Mouse (Mus musculus): ENCODE measurements around the gene Nploc4. TPM values are rescaled to one million over a fixed set of nuclear protein-coding genes. Genes with fewer than 3 reads are reported as not detected.
A peak's percentile ranks its signal among the peaks of the same experiment; 100 is the strongest.

Gene Nploc4
- polyA plus RNA-seq, 1 experiment from 2014 or later = 56.8 TPM

- peaks cover 60% of the 10 kb centered on the region for H3K36me3 ChIP-seq
- WGBS = 40% methylated on average over 8 of the region's 8 CpGs
- peaks cover 31% of the 10 kb centered on the region; the same call in 1 of the 2 replicates for H3K4me1 ChIP-seq
- no peaks in the 10 kb centered on the region for H3K9me3 ChIP-seq (replicated peaks)
- H3K4me3 ChIP-seq = no peak overlapping the region
- H3K27ac ChIP-seq = peak overlapping the region; percentile 64
- peak; percentile 82 for DNase-seq (ENCODE audit: low spot score)
- no peaks in the 10 kb centered on the region for H3K27me3 ChIP-seq (ENCODE audit: low read depth, poor library complexity, severe bottlenecking)
Measured at GRCm38 (mm10) chr11:120369656-120370055, 67.9 kb downstream of the Nploc4 start.

DNA sequence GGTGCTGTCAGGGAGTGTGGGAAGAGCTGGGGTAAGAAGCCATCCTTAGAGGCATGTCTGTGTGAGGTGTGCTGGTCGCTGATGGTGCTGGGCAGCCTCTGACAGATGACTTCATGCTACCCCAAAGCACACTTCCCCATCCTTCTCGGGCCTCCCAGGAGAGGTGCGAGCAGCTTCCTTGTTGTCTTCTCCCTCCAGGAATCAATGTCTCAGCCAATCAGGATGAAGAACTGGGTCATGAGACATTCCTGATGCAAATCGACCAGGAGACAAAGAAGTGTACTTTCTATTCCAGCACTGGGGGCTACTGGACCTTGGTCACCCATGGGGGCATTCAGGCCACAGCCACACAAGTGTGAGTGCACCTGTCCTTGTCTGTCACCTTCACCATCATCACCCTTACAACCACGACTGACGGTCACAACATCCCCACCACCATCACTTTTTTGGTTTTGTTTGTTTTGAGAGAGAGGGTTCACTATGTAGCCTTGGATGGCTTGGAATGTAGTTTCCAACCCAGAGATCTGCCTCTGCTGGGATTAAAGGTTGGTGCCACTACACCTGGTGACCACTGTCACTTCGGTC is 71.0 kb downstream of the Nploc4 start:
- H3K4me1 ChIP-seq = peaks cover 52% of the 10 kb centered on the region
- no peaks in the 10 kb centered on the region for H3K27me3 ChIP-seq (ENCODE audit: low read depth, poor library complexity, severe bottlenecking)
- no peak overlapping the region for H3K4me3 ChIP-seq
- H3K27ac ChIP-seq = no peak overlapping the region
- no peaks in the 10 kb centered on the region for H3K9me3 ChIP-seq (replicated peaks)
- DNase-seq (ENCODE audit: low spot score) = no peak
- peaks cover 29% of the 10 kb centered on the region for H3K36me3 ChIP-seq
- 44% methylated on average over 7 of the region's 7 CpGs for WGBS

DNA sequence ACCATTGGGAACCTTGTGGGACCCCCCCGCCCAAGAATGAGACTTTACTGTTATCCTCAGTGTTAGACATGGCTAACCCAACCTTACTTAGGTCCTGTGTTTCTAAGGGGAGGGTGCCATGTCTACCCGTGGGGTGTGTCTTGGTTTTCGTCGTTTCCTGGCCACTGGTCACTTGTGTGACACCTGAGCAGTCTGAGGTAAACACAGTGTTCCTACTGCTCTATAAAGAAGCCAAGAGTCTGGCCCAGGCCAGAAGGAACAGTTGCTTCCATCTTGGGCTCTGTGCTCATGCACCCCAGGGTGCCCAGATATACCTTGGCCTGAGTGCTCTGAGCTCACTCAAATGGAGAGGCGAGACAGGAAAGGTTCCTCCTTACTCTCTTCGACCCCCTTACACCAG is 74.6 kb downstream of the Nploc4 start:
- Histone ChIP-seq H3K27ac (peak overlapping the region; percentile 86; the same call in 1 of the 2 replicates), H3K4me1 (peaks cover 76% of the 10 kb centered on the region), H3K9me3 (replicated peaks) (no peaks in the 10 kb centered on the region), H3K27me3 (ENCODE audit: low read depth, poor library complexity, severe bottlenecking) (no peaks in the 10 kb centered on the region), H3K4me3 (no peak overlapping the region), H3K36me3 (0 out of 2 replicates have a peak, but pooled peaks cover 3% of the 10 kb centered on the region)
- no peak for DNase-seq (ENCODE audit: low spot score)
- 84% methylated on average over 6 of the region's 6 CpGs for WGBS

DNA sequence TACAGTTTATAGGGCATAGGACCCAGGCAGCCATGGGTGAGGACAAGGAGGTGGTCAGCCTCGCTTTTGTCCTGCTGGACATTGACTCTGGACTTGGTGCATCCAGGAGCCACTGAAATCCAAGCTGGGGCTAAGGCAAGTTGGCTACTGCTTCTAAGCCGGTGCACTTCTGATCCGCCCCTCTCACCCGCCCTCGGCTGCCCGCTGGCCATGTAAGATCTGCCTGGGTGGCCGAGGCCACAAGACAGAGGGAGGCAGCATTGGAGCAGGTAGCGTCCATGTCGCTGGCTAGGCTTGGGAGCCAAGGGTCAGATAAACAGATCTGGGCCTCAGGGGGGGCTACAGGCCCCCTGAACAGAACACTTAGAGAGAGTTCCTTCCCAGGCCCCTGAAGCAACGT is 76.2 kb downstream of the Nploc4 start, which contains the start of gene Fscn2:
Fscn2 (plus strand) TSS at position 240 of the 400 bp plus-strand sequence.
- WGBS = 72% methylated on average over 10 of the region's 10 CpGs
- Histone ChIP-seq H3K36me3 (no peaks in the 10 kb centered on the region), H3K4me3 (peak within 1 kb of the TSS; percentile 3; the same call in 1 of the 2 replicates), H3K9me3 (replicated peaks) (no peaks in the 10 kb centered on the region), H3K27me3 (ENCODE audit: low read depth, poor library complexity, severe bottlenecking) (no peaks in the 10 kb centered on the region), H3K4me1 (peaks cover 75% of the 10 kb centered on the region), H3K27ac (peak within 1 kb of the TSS; percentile 86)
- no peak for DNase-seq (ENCODE audit: low spot score)

DNA sequence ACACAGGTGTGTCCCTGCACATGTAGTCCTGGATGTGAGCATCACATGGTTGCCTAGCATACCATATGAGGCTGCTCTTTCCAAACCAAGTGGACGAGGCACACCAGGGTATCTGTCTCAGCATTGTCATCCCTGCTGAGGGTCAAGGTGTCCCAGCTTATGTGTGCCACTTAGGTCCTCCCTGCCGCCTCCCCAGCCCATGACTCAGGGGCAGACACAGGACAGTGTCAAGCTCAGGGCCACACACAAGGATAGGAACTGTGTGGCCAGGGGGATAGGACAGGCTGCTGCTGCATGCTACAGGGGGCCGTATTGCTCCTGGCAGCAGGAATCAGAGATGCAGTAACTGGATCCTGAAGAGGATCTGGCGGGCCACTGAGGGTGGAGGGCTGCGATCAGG is 76.8 kb downstream of the Nploc4 start:
- no peak for DNase-seq (ENCODE audit: low spot score)
- Histone ChIP-seq H3K4me3 (peak overlapping the region; percentile 1; the same call in 1 of the 2 replicates), H3K27me3 (ENCODE audit: low read depth, poor library complexity, severe bottlenecking) (no peaks in the 10 kb centered on the region), H3K27ac (peak overlapping the region; percentile 86), H3K36me3 (no peaks in the 10 kb centered on the region), H3K4me1 (peaks cover 69% of the 10 kb centered on the region), H3K9me3 (replicated peaks) (no peaks in the 10 kb centered on the region)
- WGBS = 78% methylated on average over 5 of the region's 5 CpGs

DNA sequence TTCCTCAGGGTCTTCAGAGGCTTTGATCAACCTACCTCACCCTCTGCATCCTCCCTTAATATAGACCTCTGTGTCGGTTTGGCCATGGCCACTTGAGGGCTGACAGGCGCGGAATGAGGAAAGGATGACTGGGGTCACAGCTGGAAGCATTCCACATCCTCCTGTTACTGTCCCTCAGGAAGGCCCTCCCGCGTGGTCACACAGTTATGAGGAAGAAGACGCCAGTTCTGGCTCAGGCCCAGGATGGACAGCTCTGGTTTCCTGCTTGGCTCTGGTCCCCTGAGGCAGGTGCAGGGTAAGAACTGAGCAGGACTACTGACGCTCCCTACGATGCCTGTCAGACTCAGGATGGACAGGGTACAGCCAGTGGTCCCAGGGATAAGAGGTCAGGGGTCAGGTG is 77.4 kb downstream of the Nploc4 start:
- WGBS = 53% methylated on average over 8 of the region's 8 CpGs
- H3K27me3 ChIP-seq (ENCODE audit: low read depth, poor library complexity, severe bottlenecking) = no peaks in the 10 kb centered on the region
- H3K4me3 ChIP-seq = no peak overlapping the region
- no peaks in the 10 kb centered on the region for H3K9me3 ChIP-seq (replicated peaks)
- H3K27ac ChIP-seq = peak overlapping the region; percentile 86
- peaks cover 73% of the 10 kb centered on the region for H3K4me1 ChIP-seq
- no peak for DNase-seq (ENCODE audit: low spot score)
- H3K36me3 ChIP-seq = no peaks in the 10 kb centered on the region

- H3K4me3 ChIP-seq = no peak overlapping the region
- no peaks in the 10 kb centered on the region for H3K9me3 ChIP-seq (replicated peaks)
- H3K27ac ChIP-seq = peak overlapping the region; percentile 86
- H3K27me3 ChIP-seq (ENCODE audit: low read depth, poor library complexity, severe bottlenecking) = no peaks in the 10 kb centered on the region
- DNase-seq (ENCODE audit: low spot score) = no peak
- H3K4me1 ChIP-seq = peaks cover 73% of the 10 kb centered on the region
- WGBS = 90% methylated on average over 6 of the region's 6 CpGs
- no peaks in the 10 kb centered on the region for H3K36me3 ChIP-seq
Measured at GRCm38 (mm10) chr11:120359391-120359790, 78.1 kb downstream of the Nploc4 start.

GRCm38 (mm10) chr11:120357791-120358401 is 79.6 kb downstream of the Nploc4 start:
- Histone ChIP-seq H3K36me3 (no peaks in the 10 kb centered on the region), H3K9me3 (replicated peaks) (no peaks in the 10 kb centered on the region), H3K4me1 (peaks cover 76% of the 10 kb centered on the region), H3K27me3 (ENCODE audit: low read depth, poor library complexity, severe bottlenecking) (no peaks in the 10 kb centered on the region), H3K27ac (peak overlapping the region; percentile 86), H3K4me3 (peak overlapping the region; percentile 27)
- 32% methylated on average over 10 of the region's 10 CpGs for WGBS
- DNase-seq (ENCODE audit: low spot score) = peak; percentile 76

- 92% methylated on average over 4 of the region's 4 CpGs for WGBS
- no peak overlapping the region for H3K4me3 ChIP-seq
- no peaks in the 10 kb centered on the region for H3K9me3 ChIP-seq (replicated peaks)
- DNase-seq (ENCODE audit: low spot score) = no peak
- H3K27ac ChIP-seq = no peak overlapping the region
- peaks cover 72% of the 10 kb centered on the region for H3K4me1 ChIP-seq
- no peaks in the 10 kb centered on the region for H3K27me3 ChIP-seq (ENCODE audit: low read depth, poor library complexity, severe bottlenecking)
- H3K36me3 ChIP-seq = no peaks in the 10 kb centered on the region
Measured at GRCm38 (mm10) chr11:120356900-120357299, 80.6 kb downstream of the Nploc4 start.

DNA sequence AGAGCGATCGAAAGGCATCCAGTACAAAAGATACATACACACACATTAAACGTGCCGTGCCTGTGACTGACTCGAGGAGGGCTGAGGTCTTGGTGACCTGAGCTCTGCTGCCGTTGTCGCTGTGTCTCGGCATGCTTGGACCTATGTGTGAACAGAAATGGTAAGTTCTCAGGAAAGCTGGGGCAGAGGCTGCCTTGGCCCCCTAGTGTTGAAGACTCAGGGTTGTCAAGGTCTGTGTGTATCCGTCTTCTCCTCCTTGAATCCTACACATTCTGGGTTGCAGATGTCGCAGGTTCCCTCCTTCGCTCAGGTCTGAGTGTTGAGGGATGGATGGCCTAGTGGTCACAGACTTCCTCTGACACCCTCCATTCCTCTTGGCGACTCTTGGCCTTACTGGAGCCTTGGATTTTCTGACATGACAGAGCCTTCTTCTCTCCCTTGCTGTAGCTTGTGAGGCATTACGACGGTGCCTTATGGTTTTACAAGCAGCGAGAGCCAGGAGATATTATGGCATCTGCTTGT is 81.1 kb downstream of the Nploc4 start:
- Histone ChIP-seq H3K27ac (no peak overlapping the region; the same call in 1 of the 2 replicates), H3K36me3 (no peaks in the 10 kb centered on the region), H3K9me3 (replicated peaks) (no peaks in the 10 kb centered on the region), H3K4me3 (no peak overlapping the region), H3K4me1 (peaks cover 72% of the 10 kb centered on the region), H3K27me3 (ENCODE audit: low read depth, poor library complexity, severe bottlenecking) (no peaks in the 10 kb centered on the region)
- 87% methylated on average over 15 of the region's 15 CpGs for WGBS
- no peak for DNase-seq (ENCODE audit: low spot score)

DNA sequence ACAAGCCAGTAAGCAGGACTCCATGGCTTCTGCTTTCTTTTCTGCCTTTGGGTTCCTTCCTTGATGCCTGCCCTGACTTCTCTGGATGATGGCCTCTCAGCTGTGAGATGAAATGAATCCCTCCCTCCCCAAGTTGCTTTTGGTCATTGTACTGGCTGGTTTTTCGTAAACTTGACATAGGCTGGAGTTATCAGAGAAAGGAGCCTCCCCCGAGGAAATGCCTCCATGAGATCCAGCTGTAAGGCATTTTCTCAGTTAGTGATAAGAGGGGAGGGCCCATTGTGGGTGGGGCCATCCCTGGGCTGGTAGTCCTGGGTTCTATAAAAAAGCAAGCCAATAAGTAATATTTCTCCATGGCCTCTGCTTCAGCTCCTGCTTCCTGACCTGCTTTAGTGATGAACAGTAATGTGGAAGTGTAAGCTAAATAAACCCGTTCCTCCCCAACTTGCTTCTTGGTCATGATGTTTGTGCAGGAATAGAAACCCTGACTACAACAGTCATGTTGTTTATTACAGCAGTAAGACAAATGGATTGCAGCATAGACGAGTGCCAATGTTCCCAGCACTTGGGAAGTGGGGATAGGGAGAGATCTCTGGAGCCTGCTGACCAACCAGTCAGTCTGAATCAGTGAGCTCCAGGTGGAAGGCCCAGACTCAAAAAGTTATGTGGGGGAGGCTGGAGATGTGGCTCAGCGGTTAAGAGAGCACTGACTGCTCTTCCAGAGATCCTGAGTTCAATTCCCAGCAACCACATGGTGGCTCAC is 82.0 kb downstream of the Nploc4 start:
- WGBS = 68% methylated on average over 5 of the region's 5 CpGs
- no peaks in the 10 kb centered on the region for H3K36me3 ChIP-seq
- no peaks in the 10 kb centered on the region for H3K9me3 ChIP-seq (replicated peaks)
- H3K27ac ChIP-seq = no peak overlapping the region
- H3K4me1 ChIP-seq = peaks cover 72% of the 10 kb centered on the region
- no peak overlapping the region for H3K4me3 ChIP-seq
- no peaks in the 10 kb centered on the region for H3K27me3 ChIP-seq (ENCODE audit: low read depth, poor library complexity, severe bottlenecking)
- no peak for DNase-seq (ENCODE audit: low spot score)

- Histone ChIP-seq H3K4me3 (no peak overlapping the region), H3K4me1 (peaks cover 72% of the 10 kb centered on the region), H3K27ac (no peak overlapping the region), H3K27me3 (ENCODE audit: low read depth, poor library complexity, severe bottlenecking) (no peaks in the 10 kb centered on the region), H3K36me3 (no peaks in the 10 kb centered on the region), H3K9me3 (replicated peaks) (no peaks in the 10 kb centered on the region)
- 92% methylated on average over 17 of the region's 17 CpGs for WGBS
- DNase-seq (ENCODE audit: low spot score) = no peak
Measured at GRCm38 (mm10) chr11:120354304-120355276, 82.9 kb downstream of the Nploc4 start.
